Mouse (Mus musculus) Patski (cell line): ENCODE data around the gene Slc35e3. TPM values are rescaled to one million over a fixed set of nuclear protein-coding genes. Genes with fewer than 3 reads are reported as not detected.
"Not testable (repeated sequence)": the region's sequence is repeated elsewhere in the genome, so short reads cannot be mapped to it uniquely, and the experiment has no call there.

Experiments used
- ATAC-seq: fragments of 100-300 bp; one replicate; pipeline ENCODE4 v1.8.0; 2021
- CTCF ChIA-PET: fragments of 350-600 bp; sonication (Branson Sonifier 250); formaldehyde crosslinking; loops from one replicate; lab custom pipeline; 2022; ENCODE audit warnings: inconsistent platforms; lab: Charles Lee
- POLR2A ChIA-PET: fragments of 350-600 bp; sonication (Branson Sonifier 250); formaldehyde crosslinking; loops from one replicate; lab custom pipeline; 2022; ENCODE audit warnings: antibody characterized with exemption, inconsistent platforms; lab: Charles Lee
- DNase-seq: peaks from one replicate; pipeline ENCODE4 v3.0.0-alpha.2; 2011; ENCODE audit warnings: low read depth, low spot score
- H3K27me3 ChIP-seq: fragments of 371-371 bp; one replicate; pipeline ENCODE4 v1.5.1; 2021
- CTCF ChIP-seq: fragments of 100-300 bp; IDR thresholded peaks from one replicate; pipeline ENCODE4 v1.5.1; 2021
- in situ Hi-C: fragments of 300-500 bp; cut with MboI; formaldehyde crosslinking; loops from 3 replicates; pipeline ENCODE4 v1.11.1; 2018; ENCODE audit warnings: low pct_unique_long_range_greater_than_20kb, mixed read lengths
- polyA plus RNA-seq: library from polyadenylated mRNA; unstranded; gene quantifications from one replicate; pipeline ENCODE4 v1.2.3, GENCODE M21; 2021

Gene Slc35e3
- polyA plus RNA-seq, 1 experiment from 2014 or later, result 19.4 TPM

GRCm38 (mm10) chr10:117738928-117739647 is 7.1 kb downstream of the Slc35e3 start:
- DNase-seq, result no peak
- in situ Hi-C loops, result no loop called here
- POLR2A ChIA-PET, result no interaction called here
- TF ChIP-seq CTCF, result no peak
- ATAC-seq, result no peak
- CTCF ChIA-PET, result no interaction called here
- H3K27me3 ChIP-seq, result no peaks in the 10 kb centered on the region

DNA sequence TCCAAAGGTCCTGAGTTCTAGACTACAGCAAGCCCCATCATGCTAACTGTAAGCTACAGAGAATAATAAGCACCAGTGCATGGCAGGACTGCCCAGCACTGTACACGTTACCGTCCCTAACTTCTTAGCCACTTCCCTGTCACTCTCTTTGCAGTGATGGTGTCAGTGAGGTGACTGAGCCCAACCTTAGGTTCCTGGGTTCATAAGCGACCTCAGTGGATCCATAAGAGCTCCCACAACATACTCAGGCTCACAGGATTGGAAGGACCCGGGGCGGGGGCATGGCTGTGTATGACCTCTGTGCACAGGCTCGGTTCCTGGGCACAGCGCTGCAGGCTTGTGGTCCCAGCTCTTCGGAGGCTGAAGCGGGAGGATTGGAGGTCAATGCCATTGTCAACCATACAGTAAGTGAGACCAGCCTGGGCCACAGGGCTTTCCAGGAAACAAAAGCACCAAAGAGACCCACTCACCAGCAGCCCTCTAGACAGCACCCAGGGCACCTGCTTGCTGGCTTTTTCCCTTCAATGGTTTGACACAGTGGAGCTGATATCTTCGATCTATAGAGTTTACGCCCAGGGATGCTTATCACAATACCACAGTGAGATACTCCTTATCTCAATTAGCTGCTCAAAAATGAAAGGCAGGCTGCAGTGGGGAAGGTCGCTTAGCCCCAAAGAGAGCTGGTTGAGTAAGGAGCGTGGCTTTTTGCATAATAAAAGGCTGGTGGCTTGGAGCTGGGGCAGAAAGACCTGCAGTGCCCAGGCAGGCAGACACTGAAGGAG is 7.8 kb downstream of the Slc35e3 start:
- ATAC-seq (no peak), DNase-seq (no peak)
- H3K27me3 ChIP-seq, result no peaks in the 10 kb centered on the region
- no peak for TF ChIP-seq CTCF
- ChIA-PET POLR2A (interaction anchor here (0.6 kb wide), 1 partner anchor 26 kb away, joined by 3 read pairs; no protein-coding TSS in a partner anchor), CTCF (interaction anchor here (0.8 to 0.9 kb wide), 2 partner anchors 20 to 29 kb away, joined by 3 read pairs; no protein-coding TSS in a partner anchor)
- in situ Hi-C loops, result no loop called here

DNA sequence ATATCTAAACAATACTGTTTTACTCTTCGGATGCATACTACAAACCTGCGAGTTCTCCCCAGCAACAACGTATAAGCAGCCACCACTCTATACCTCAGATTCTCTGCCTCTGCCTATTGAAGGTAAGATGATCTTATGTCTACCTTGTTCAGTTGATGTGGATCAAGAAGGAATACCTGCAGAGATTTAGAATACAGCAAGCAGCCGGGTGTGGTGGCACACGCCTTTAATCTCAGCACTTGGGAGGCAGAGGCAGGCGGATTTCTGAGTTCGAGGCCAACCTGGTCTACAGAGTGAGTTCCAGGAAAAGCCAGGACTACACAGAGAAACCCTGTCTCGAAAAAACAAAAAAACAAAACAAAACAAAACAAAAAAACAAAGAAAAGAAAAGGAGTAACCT is 8.7 kb downstream of the Slc35e3 start:
- in situ Hi-C loops, DNase-seq, CTCF ChIA-PET, H3K27me3 ChIP-seq, ATAC-seq: not testable (repeated sequence)
- POLR2A ChIA-PET, result interaction anchor here (0.6 kb wide), 1 partner anchor 26 kb away, joined by 3 read pairs; no protein-coding TSS in a partner anchor

GRCm38 (mm10) chr10:117737075-117737474 is 9.1 kb downstream of the Slc35e3 start:
- no peak for ATAC-seq
- no peak for DNase-seq
- CTCF ChIA-PET, result no interaction called here
- POLR2A ChIA-PET, result no interaction called here
- H3K27me3 ChIP-seq, result no peaks in the 10 kb centered on the region
- in situ Hi-C loops, result no loop called here
- TF ChIP-seq CTCF, result no peak

- ATAC-seq (no peak), DNase-seq (no peak)
- ChIA-PET POLR2A (no interaction called here), CTCF (no interaction called here)
- no peaks in the 10 kb centered on the region for H3K27me3 ChIP-seq
- in situ Hi-C loops, result no loop called here
- no peak for TF ChIP-seq CTCF
Measured at GRCm38 (mm10) chr10:117736573-117736972, 9.6 kb downstream of the Slc35e3 start.

DNA sequence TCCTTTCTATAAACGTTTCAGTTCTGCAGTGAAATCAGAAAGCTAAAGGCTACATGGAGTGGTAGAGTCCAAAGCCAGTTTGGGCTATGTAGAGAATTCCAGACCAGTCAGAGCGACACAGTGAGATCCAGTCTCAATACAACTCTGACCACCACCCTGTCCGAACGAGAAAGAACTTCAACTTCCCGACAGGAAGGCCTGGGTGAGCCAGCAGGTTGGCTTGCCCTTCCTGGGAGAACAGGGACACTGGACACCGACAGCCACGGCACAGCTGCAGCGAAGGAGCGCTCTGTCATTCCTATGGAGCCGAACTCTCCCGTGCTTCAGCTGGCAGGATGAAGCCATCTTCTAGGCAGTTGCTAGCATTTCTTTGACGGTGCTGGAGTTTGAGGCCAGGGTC is 10.8 kb downstream of the Slc35e3 start:
- H3K27me3 ChIP-seq, ATAC-seq, CTCF ChIA-PET, DNase-seq, in situ Hi-C loops, POLR2A ChIA-PET: not testable (repeated sequence)

DNA sequence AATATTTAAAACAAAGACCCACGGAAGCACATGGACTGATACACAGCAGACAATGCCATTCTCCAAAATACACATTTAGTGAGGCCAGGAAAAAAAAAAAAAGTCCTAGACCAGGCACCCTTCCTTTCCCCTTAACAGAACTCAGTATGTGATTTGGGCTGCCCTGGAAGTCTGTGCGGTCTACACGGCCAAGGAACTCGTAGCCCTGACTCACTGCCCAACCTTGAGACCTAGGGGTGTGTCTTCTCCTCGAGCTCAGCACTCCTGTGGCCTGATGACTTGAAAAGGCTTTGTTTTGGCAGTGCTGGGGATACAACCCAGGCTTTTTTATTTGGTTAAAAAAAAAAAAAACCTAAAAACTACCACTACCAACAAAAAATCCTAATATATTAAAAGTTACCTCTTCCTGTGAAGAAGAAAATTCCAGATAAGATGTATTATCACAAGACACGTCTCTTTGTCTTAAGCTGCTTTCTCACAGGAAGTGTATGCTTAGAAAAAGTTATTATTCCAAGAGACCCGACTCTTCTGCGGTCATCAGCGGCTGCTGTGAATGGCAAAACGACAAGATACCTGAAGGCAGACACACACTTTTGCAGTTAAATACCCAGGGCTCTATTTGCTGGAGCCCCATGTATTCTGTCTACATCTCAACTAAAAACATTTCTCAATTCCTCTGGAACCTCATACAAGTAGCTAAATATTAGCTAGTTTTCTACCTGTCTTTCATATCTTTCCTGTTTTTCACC is 11.9 kb downstream of the Slc35e3 start:
- CTCF ChIA-PET, in situ Hi-C loops: not testable (repeated sequence)

GRCm38 (mm10) chr10:117733626-117734025 is 12.5 kb downstream of the Slc35e3 start:
- DNase-seq, ATAC-seq, H3K27me3 ChIP-seq, CTCF ChIA-PET, in situ Hi-C loops, POLR2A ChIA-PET: not testable (repeated sequence)

More for the DNA sequence above, 11.9 kb downstream of the Slc35e3 start:
- POLR2A ChIA-PET, ATAC-seq, DNase-seq, H3K27me3 ChIP-seq: not testable (repeated sequence)

DNA sequence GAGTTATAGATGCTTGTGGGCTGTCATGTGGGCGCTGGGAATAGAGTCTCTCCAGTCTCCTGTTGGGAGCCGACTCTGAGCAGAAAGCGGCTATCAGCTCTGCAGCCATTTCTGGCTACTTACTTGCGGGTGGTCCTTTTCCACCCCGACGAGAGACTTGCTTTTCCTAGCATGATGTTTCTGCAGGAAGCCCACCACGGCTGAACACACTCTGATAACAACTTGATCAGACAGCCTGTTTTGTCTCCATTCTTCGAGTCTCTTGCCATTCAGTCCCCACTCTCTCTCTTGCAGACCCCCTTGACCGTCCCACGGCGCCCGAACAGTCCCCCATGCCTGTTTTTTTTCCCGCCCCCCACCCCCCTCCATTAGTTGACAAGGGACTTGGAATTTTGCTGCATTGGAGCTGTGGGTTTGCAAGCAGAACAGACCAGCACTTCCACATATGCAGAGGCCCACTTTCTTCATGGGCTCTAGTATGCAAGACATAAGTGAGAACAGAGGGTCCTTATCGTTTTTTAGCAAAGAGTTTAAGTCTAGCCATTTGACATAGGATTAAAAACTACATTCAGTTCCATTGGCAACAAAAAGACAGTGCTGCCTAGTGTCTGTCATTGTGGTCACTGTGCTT is 13.1 kb downstream of the Slc35e3 start:
- no peak for ATAC-seq
- no peak for DNase-seq
- CTCF ChIA-PET, result no interaction called here
- POLR2A ChIA-PET, result no interaction called here
- H3K27me3 ChIP-seq, result no peaks in the 10 kb centered on the region
- no peak for TF ChIP-seq CTCF
- in situ Hi-C loops, result no loop called here

GRCm38 (mm10) chr10:117732184-117732583 is 14.0 kb downstream of the Slc35e3 start:
- in situ Hi-C loops, result no loop called here
- DNase-seq (no peak), ATAC-seq (no peak)
- no peak for TF ChIP-seq CTCF
- POLR2A ChIA-PET, result interaction anchor here (0.6 kb wide), 1 partner anchor 15 kb away, joined by 5 read pairs; no protein-coding TSS in a partner anchor
- CTCF ChIA-PET, result interaction anchor here (1.5 kb wide), 1 partner anchor 12 kb away, joined by 4 read pairs; no protein-coding TSS in a partner anchor
- H3K27me3 ChIP-seq, result no peaks in the 10 kb centered on the region
